Mouse (Mus musculus) NIH3T3 (cell line): ENCODE measurements at regions not wholly inside any gene's neighbourhood (a gene's known extent, or its start where the extent isn't known, plus 50 kb on each side); places are given as distances from the start of the nearest gene placed in this dataset.
A peak's percentile ranks its signal among the peaks of the same experiment; 100 is the strongest.
"Not testable (repeated sequence)": the region's sequence is repeated elsewhere in the genome, so short reads cannot be mapped to it uniquely, and the experiment has no call there.

Source experiments
- DNase-seq: peaks from one replicate; pipeline ENCODE4 v3.0.0-alpha.2; 2012; ENCODE audit warnings: low read depth

DNA sequence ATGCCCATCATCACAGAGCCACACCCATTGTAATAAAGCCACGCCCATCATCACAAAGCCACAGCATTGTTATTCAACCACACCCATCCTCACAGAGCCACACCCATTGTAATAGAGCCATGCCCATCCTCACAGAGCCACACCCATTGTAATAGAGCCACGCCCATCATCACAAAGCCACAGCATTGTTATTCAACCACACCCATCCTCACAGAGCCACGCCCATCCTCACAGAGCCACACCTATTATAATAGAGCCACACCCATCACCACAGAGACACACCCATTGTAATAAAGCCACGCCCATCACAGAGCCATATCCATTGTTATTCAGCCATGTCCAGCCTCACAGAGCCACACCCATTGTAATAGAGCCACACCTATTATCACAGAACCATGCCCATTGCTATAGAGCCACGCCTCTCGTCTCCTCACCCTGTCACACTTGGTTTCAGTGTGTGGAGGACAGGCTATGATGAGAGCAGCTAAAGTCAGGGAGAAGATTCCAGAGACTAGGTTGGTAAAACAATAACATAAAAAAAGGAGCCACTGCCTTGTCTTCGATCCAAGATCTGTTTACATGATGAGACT, 85.6 kb downstream of the Gxylt1 start:
- DNase-seq = no peak

DNA sequence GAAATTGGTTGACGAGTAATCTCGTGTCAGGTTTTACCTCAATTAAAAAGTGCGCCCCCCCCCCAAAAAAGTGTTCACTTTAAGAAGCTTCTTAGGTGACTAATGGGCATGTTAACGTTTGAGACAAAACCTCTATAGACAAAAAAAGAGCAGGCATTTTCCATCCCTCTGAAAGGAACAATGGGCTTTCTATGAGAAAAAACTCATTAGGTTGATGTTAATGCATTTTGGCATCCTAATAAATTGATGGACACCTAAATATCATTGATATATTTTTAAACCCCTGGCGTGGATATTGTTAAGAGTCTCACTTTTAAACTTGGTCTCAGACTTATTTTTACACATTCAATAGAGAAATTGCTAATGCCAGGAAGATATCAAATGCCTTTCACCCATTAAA, 98.8 kb downstream of the Gxylt1 start:
- no peak for DNase-seq

GRCm38 (mm10) chr15:93168784-93169183, 106.2 kb downstream of the Gxylt1 start:
- DNase-seq = no peak

DNA sequence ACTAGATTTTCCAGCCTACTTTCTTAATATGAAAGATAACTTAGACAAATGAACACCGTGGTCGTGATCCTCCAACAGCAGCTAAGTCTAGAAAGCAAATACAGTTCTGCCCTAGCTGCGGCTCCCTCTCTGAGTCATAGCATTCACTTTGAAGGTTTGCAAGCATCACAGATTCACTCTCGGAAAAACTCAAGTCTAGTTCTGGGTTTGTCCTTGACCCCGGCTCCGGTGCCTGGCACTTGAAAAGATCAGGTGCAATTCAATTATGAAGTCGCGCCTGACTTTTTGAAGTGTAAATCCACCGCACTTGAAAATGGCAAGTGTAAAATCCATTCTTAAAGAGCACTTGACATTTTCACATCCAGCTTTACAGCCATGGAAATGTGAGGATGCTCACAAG, 107.5 kb downstream of the Gxylt1 start:
- DNase-seq = no peak

DNA sequence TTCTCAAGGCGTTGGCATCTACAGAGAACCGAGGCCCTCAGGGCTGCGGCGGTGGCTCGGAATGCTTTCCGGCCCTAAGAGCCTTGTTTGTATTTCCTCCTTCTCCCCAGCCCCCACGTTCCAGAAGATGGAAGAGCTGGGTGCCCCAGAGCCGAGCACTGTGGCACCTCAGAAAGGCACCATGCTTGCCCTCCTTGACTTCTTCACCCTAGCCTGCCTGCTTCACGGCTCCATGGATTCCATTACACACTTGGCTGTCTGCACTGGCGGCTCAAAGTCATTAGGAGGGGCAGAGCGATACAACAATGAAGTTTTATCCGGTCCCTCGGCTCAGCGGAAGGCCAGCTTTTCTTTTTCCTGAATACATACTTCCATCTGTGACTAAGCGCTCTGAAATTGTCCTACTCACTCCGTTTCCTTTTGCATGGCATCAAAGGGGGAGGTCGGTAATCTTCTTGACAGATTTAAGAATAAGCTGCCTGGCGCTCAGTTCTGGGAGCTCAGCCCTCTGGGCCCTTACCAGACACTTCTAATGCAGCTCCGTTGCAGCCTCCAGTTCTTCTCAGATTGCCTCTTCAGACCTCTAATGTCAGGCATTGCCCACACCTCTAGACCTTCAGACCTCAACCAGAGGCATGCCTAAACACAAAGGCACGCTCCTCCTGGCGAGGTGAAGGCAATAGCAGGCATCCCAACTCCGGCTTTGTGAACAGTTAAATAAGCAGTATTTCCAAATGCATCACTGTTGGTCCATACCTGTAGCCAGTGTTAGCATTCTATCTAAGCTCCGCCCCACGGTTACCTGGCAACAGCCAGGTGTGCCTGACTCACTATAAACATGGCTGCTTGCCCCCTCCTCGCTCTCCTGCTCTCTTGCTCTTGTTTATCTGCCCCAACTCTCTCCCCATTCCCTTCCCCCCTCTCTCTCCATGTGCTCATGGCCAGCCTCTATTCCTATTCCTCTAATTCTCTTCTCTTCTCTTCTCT, 112.8 kb downstream of the Gxylt1 start:
- DNase-seq = no peak

DNA sequence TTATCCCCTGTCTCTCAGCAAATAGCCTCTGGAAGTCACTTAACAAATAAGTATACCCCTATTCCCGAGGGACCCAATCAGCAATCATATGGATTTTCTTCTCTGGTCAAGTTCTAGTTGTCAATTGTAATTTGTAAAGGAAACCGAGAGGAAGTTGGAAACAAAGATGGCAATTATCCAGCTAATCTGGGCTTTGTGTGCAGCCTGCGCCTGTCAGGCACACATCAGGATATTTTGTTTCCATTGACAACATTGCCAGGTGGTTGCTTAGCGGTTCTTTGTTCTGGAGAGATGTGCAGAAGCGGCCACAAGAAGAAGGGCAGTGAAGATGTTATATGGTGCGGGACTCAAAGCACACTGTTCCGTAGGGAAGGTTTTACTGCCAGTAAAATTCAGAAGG, 113.7 kb downstream of the Gxylt1 start:
- no peak for DNase-seq

DNA sequence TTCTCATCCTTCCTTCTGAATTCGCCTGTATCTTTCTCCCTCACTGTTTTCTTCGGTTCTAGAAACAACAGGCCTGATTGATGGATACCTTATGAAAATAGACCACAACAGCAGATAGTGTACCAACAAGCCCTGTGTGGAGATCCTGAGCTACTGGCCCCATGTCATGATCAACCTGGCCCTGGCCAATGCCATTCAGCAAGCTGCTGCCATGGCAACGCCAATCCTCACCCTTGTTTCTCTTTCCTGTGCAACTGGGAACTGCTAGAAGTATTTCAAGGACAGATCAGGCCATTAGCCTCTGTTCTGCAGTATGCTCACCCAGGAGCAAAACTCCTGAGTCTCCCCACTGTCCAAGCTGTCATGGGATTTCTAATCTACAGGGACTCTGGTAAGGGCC, 119.2 kb downstream of the Gxylt1 start:
- DNase-seq = no peak

DNA sequence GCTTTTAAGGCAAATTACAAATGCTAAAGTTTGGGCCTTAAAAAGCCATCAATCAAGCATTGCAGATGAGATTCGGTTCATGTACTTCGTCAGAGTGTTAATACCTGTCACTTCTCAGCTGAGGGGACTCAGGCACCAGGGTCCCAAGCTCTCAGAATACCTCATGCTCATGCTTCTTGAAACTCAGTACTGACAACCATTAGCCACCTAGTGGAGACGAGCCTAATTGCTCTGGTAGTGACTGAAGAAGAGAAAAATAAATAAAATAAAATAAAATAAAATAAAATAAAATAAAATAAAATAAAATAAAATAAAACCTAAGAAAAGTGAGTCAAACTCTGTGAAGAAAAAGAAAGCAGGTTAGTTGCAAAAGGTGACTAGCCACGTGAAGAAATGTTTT, 121.0 kb downstream of the Gxylt1 start:
- DNase-seq = peak; percentile 14

DNA sequence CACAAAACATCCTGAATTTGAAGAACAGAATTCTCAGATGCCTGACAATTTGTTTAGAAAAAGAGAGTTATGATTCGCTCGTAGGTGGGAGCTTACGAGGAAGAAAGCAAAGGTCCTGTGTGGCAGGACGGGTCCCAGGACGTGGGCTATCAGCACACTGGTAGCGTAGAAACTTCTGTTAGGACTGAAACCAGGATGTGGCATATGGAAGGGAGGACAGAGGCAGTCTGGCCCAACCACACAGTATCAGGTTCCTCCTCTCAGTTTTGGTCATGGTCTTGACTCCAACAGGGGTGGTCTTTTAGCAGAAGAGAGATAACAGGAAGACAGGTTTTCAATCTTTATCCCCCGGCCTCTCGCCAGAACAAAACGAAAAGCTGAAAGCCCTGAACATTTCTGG, 130.1 kb downstream of the Gxylt1 start:
- no peak for DNase-seq

DNA sequence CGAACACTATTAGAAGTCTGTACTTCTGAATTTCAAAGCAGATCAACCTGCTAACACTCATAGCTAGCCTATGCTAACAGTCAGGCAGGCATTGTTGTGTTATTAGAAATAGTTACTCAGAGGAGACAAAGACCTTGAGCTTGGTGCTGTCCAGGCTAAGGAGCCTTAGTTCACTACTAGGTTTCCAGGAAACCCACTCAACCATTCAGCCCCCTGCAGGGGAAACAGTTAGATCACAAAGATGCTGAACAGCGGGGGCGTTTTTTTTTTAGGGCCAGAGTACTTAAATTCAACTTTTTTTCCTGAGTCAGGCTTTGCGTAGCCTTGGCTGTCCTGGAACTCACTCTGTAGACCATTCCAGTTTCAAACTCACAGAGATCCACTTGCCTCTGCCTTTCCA, 130.7 kb downstream of the Gxylt1 start:
- DNase-seq = no peak

DNA sequence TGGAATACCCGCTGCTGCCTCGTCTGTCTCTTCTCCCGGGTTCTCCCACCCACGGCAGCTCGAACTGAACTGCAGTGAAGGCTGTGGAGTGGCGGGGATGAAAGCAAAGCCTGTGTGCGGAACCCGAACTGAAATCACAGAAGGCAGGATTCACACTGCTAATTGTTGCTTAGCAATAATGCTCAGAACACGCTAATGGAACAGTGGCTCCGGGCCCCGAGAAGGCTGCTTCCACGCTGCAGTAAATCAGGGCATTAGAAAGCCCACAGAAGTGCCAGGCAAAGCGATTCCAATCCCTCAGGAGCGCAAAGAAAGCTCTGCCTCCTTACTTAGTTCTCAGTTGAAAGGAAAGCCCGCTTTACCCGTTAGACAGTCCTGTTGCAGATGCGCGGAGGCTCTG, 141.6 kb downstream of the Gxylt1 start:
- no peak for DNase-seq

DNA sequence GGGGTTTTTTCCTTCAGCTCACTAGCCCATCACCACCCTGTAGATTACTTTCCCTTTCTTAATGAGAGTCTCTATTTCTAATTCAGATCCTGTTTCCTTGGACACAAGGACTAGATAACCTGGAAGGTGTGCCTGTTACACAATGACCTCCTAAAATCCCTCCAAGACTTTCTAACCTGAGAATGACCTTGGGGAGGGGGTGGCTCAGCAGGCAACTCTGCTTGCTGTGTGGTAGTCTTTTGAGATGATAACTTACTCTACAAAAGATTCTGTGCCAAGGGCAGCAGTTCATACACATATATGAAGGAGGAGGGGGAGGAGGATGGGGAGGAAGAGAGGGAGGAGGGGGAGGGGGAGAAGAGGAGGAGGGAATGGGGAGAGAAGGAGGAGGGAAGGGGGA, 143.9 kb downstream of the Gxylt1 start:
- no peak for DNase-seq

DNA sequence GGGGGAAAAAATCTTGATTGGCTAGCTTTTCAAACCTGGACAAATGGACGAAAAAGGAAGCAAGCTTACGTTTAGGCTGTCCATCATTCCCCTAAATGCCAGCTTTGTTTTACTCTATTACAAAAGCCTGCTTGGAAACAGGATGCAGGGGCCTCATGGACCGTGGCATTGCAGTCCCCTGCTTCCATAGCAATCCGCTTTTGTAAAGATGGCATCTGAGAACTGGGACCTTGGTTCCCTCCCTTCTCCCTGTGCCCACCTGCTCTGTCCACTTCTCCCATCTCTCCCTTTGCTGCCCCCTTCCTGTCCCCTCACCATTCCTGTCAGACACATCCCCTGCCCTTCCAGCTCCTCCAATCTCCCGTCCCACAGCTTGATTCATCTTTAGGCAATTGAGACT, 149.7 kb downstream of the Gxylt1 start:
- DNase-seq = no peak

- DNase-seq = no peak
These were observed 153.8 kb downstream of the Gxylt1 start for GRCm38 (mm10) chr15:93121156-93121555.

DNA sequence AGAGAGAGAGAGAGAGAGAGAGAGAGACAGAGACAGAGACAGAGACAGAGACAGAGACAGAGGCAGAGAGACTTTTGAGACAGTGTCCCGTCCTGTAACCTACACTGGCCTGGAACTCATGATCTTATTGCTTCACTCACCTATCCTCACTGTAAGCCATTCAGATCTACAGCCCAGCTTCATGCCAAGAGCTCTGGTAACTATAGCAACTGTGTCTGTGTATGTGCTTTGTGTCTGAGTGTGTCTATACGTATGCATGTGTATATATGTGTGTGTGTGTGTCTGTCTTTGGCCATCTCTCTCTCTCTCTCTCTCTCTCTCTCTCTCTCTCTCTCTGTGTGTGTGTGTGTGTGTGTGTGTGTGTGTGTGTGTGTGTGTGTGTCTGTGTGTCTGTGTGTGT, 157.2 kb downstream of the Gxylt1 start:
- not testable (repeated sequence) for DNase-seq

DNA sequence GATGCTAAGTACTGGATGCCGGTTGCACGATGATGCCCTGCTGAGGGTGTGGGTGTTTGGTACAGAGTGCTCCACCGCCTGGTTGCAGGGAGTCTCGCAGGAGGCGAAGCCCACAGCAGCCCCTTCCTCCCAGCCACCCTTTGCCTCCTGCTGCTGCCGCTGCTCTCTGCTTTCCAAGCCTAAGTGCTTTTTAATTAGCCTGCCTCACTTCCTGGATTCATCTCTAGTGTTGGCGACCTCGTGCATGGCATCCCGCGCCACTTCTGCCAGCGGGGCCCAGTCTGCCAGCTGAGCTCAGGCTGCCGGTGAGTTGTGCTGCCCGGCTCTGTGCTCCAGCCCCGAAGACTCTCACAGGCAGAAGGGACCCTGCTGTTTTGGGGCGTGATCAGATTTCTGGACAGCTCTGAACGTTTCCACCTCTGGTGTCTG, 159.3 kb downstream of the Gxylt1 start:
- no peak for DNase-seq

DNA sequence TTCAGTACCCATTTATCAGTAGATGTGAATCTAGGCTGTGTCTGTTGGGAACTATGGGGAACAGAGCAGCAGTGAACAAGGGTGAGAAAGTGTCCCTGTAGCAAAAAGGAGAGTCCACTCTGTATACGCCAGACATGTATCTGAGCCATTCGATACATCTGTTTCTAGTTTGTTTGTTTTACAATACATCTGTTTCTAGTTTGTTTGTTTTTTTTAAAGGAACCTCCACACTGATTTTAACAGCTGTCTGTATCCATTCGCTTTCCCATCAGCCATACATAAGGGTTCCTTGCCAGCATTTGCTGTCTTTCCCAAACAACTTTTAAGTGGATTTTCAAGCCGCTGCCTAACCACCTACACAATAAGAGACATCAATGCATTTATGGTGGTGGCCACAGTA, 170.0 kb downstream of the Gxylt1 start:
- DNase-seq = no peak

GRCm38 (mm10) chr15:93103426-93103825, 171.6 kb downstream of the Gxylt1 start:
- no peak for DNase-seq

- no peak for DNase-seq
These were observed 173.1 kb downstream of the Gxylt1 start for GRCm38 (mm10) chr15:93101881-93102280.

- no peak for DNase-seq
These were observed 174.1 kb downstream of the Gxylt1 start for GRCm38 (mm10) chr15:93100837-93101236.

DNA sequence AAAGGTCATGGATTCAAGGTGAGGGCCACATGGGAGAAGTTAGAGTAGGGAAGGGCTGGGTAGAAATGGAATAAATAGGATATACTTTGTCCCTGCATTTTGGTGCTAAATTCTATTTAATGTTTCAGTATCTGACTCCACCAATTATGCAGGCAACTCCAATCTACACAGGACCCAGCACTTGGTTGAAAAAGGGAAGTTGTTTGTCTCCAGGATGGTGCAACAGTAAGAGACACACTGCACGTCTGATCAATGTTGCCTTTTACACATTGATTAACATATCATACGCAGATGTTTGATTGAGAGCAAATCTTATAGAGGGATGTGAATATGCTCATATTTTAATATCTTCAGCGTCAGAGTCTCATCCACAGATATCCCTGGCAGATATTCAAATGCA, 175.1 kb downstream of the Gxylt1 start:
- no peak for DNase-seq

DNA sequence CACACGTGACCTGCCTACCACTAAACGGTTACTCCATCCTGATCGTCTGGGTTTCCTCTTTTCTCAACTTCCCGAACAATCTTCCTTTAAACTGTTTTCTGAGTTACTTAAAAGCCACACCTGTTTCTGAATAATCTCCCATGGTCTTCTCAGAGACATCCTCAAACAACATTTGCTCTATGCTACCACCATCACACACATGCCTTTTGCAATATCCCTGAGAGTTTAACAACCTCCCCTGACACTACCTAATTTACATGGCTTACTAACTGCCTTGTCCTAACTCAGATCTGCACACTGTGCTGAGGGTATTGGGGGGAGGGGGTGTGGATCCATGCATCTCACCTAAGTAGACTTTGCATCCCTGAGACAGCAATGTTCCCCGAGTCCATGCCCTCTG, 178.6 kb downstream of the Gxylt1 start:
- no peak for DNase-seq

DNA sequence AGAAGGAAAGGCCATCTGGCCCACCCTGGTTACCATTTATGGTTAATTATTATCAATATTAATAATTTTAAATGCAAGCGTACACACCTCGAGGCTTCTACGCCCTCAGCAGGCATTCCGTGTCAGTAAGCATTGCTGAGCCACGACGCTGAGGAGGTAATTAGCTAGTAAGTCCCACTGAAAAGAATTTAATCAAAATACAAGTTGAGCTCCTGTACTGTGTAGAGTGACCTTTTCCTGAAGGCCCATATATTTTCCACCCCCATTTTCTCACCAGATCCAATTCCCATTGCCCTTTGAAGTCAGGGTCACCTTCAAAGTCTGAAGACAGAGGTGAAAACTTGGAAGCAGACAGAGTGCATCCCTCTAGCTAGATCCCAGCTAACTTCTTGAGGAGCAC, 179.8 kb downstream of the Gxylt1 start:
- DNase-seq = no peak
